Mouse (Mus musculus): ENCODE measurements around the gene Sertad2. TPM values are rescaled to one million over a fixed set of nuclear protein-coding genes. Genes with fewer than 3 reads are reported as not detected.
A peak's percentile ranks its signal among the peaks of the same experiment; 100 is the strongest.

The Sertad2 gene
- total RNA-seq, 2 experiments from 2014 or later: 15.4 to 20.1 TPM

- intact Hi-C loops (cut with DNase I): no loop called here
- no peak for DNase-seq
Measured at GRCm38 (mm10) chr11:20662811-20663210, 119.8 kb downstream of the Sertad2 start.

GRCm38 (mm10) chr11:20663580-20664198 is 120.6 kb downstream of the Sertad2 start:
- intact Hi-C loops (cut with DNase I): no loop called here
- no peak for DNase-seq

GRCm38 (mm10) chr11:20664878-20665277 is 121.8 kb downstream of the Sertad2 start:
- DNase-seq: no peak
- intact Hi-C loops (cut with DNase I): no loop called here

- no peak for DNase-seq
- intact Hi-C loops (cut with DNase I): no loop called here
Measured at GRCm38 (mm10) chr11:20671789-20672392, 128.8 kb downstream of the Sertad2 start.

- intact Hi-C loops (cut with DNase I): no loop called here
- no peak for DNase-seq
Measured at GRCm38 (mm10) chr11:20672513-20672912, 129.5 kb downstream of the Sertad2 start.

GRCm38 (mm10) chr11:20679396-20679795 is 136.3 kb downstream of the Sertad2 start:
- intact Hi-C loops (cut with DNase I): no loop called here

GRCm38 (mm10) chr11:20680781-20681180 is 137.7 kb downstream of the Sertad2 start:
- intact Hi-C loops (cut with DNase I): no loop called here
- no peak for DNase-seq

More at GRCm38 (mm10) chr11:20679396-20679795, 136.3 kb downstream of the Sertad2 start:
- DNase-seq: no peak

- no peak for DNase-seq
- intact Hi-C loops (cut with DNase I): no loop called here
Measured at GRCm38 (mm10) chr11:20681679-20682078, 138.6 kb downstream of the Sertad2 start.

- intact Hi-C loops (cut with DNase I): loop anchor here (2.0 kb wide), 2 partner anchors 236 to 244 kb away; no protein-coding TSS in a partner anchor
- DNase-seq: peak; percentile 61 to 77
Measured at GRCm38 (mm10) chr11:20691000-20691399, 147.9 kb downstream of the Sertad2 start.

Other genes with a start within 250 kb of the Sertad2 start
- 1 to 10 TPM; 2.4 to 2.7 TPM for gene Slc1a4, start 210.5 kb upstream of the Sertad2 start, total RNA-seq (2021)
- 10 to 100 TPM; 24.4 to 27.7 TPM for gene Aftph, start 198.3 kb downstream of the Sertad2 start, total RNA-seq (2021)

Measured in heart, postnatal 14 days (tissue).